Mouse (Mus musculus): ENCODE measurements around the gene Cadm2.

Gene Cadm2

DNA sequence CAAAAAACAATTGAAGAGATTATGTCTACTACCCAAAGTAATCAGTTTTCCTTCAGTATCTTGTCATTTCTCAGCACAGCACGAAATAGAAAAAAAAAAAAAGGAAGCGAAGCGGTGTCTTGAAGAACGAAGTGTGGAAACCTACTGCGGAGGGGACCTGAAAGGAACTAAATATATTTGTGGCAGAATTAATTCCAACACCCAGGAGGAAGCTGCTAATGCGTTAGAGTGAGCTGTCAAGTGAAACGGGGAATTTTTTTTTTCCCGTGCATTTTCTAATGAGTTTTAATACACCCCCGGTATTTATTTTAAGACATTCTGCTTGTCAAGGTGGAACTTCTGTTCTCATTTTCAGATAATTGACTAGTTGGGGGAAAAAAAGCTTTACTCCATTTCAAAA lies 111.6 kb downstream of the Cadm2 start:
- no peak for DNase-seq (ENCODE audit: extremely low spot score, low spot score)

DNA sequence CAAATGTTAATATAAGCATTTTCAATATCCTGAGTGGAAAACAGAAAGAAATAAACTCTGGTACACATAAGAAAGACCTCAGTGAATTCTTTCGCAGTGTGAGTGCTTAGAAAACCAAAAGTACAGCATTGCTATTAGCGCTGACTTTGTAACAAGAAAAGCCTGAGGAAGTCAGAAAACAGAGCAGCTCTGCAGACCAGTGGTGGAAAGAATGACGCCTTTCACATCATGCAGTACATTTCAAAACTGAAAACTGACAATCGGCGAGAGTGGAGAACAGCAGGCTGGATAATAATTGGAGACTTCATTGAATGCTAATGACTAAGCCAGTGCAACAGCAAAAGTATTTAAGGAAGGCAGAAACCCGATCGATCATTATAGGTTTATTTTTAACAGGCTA lies 138.2 kb downstream of the Cadm2 start:
- DNase-seq (ENCODE audit: extremely low spot score, low spot score) = no peak

DNA sequence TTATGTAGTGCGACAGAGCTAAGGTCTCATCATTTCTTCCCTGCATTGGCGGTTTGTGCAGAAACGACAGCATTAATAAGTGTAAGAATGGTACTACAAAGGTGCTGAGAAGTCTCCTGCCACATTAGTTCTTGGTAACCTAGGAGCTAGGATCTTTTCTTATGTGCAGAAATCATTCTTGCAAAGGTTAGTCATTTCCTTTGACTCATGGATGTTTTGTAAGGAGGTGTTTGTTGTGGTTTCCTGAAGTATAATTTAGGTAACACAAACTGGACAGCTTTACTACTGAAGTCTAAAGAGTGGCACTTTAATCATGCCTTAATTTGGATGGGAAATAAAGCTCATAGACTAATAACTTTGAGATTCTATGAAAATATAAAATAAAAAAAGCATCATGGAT lies 153.7 kb downstream of the Cadm2 start:
- DNase-seq (ENCODE audit: extremely low spot score, low spot score) = no peak

- no peak for DNase-seq (ENCODE audit: extremely low spot score, low spot score)
These were observed 184.4 kb downstream of the Cadm2 start for GRCm38 (mm10) chr16:67436301-67436700.

DNA sequence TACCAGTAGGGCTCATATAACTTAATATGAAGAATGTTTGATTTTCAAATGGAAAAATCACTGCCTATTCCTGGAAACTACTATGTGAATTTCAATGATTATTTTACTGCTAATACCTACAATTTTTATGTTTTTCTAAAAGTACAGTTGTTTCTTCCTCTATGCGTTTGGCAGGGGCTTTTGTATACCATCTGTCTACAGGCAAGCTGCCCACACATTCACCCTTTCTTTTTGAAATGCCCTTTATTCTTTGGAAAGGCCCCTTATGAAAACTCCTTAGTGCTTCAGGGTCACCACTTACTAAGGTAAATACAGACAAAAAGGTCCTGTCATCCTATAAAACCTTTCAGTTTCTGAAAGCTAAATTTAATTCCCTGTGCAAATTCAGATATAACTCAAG lies 195.3 kb downstream of the Cadm2 start:
- DNase-seq (ENCODE audit: extremely low spot score, low spot score) = no peak

DNA sequence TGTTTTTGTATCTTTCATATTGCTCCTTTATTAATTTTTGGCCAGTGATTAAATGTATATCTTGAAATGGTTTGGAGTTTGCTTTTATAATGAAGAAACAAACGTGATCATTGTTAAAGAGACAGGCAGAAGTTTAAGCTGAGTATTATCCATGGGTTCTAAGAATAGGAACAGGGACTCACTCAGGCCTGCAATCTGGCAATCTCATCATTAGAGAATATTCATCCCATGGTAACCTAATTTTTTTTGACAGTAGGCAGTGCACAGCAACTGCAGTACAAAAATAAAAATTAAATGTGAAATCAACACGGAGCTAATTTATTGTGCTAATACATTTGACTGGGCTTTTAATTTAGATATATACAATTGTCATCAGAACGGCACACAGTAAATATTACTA lies 209.8 kb downstream of the Cadm2 start:
- DNase-seq (ENCODE audit: extremely low spot score, low spot score) = no peak

DNA sequence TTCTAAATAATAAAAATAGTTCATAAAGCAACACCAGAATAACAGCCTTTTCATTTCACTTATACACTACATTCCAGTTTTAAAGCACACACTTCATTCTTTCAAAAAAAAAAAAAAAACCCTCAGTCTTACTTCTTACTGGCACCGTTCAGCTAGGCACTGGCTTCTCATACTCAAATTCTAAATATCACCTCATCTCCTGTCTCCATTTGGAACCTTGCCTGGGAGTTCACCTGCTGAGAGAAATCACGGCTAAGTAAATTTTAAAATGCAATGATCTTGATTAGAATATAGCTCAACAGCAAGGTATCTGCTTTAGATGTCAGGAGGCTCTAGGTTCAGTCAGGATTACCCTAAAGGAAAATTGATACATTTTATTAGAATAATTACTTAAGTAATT lies 210.2 kb downstream of the Cadm2 start:
- DNase-seq (ENCODE audit: extremely low spot score, low spot score) = no peak

- DNase-seq (ENCODE audit: extremely low spot score, low spot score) = no peak
These were observed 253.0 kb downstream of the Cadm2 start for GRCm38 (mm10) chr16:67367745-67368144.

GRCm38 (mm10) chr16:67348011-67348410 lies 272.7 kb downstream of the Cadm2 start:
- DNase-seq (ENCODE audit: extremely low spot score, low spot score) = no peak

DNA sequence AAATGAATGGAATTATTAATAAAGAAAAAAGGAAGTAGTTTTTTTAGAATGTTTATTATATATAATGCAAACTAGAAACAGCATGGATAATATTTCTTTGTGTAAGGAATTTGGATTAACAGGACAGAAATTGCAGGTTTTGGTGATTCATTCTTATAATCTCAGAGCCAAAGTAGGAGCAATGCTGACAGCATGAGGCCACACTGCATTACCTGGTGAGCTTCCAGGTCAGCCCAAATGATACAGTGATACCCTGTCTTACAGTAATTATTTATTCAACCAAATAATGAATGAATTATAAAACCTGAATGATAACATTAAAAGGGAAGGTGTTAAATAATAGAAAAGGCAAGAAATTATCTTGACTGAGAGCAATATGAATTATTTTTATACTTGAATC lies 273.1 kb downstream of the Cadm2 start:
- no peak for DNase-seq (ENCODE audit: extremely low spot score, low spot score)

DNA sequence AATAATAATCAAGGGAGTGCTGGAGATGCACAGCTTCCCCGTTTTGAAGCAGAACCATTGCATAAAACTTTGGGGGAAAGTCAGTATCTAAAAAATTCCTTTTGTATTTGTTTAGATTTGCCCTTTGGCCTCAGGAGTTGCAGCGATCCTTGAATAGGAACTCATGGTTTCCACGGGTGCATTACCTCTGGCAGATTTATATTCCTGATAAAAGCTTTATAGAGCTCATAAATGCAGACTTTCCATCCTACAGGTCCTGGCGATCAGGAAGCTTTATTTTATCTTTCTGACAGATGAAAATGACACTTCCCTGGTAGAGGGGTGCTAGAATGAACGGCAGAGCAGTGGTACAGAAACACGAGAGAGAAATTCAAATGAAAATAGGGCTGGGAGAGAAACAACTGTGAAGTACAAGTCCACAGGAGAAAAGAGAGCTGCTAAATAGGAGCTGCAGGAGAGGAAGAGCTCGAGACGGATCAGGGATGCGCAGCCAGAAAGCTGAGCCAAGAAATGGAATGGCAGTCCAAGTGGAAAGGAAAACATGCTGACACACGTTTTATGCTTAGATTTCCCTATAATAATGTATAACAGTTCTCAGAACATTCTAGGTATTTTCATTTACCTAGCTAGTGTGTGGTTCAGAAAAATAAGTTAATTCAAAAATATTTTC lies 274.0 kb downstream of the Cadm2 start:
- DNase-seq (ENCODE audit: extremely low spot score, low spot score) = no peak

GRCm38 (mm10) chr16:67344194-67344593 lies 276.5 kb downstream of the Cadm2 start:
- DNase-seq (ENCODE audit: extremely low spot score, low spot score) = peak; percentile 20

GRCm38 (mm10) chr16:67311033-67311432 lies 309.7 kb downstream of the Cadm2 start:
- no peak for DNase-seq (ENCODE audit: extremely low spot score, low spot score)

- no peak for DNase-seq (ENCODE audit: extremely low spot score, low spot score)
These were observed 336.0 kb downstream of the Cadm2 start for GRCm38 (mm10) chr16:67284664-67285063.

DNA sequence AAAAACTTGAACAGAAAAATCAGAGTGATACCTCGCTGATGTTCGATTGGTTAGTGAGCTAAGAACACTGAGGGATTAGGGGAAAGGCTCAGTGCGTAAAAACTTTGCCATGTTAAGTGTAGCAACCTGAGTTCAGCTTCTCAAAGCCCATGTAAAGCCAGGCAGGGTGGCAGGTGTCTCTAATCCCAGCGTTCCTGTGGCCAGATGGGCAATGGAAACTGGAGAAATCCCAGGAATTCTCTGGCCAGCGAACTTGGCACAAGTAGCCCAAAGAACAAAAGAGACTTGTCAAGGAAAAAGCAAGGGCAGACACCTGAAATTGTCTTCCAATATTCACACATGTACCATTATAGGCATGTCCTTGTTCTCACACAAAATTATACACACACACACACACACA lies 377.1 kb downstream of the Cadm2 start:
- DNase-seq (ENCODE audit: extremely low spot score, low spot score) = no peak

DNA sequence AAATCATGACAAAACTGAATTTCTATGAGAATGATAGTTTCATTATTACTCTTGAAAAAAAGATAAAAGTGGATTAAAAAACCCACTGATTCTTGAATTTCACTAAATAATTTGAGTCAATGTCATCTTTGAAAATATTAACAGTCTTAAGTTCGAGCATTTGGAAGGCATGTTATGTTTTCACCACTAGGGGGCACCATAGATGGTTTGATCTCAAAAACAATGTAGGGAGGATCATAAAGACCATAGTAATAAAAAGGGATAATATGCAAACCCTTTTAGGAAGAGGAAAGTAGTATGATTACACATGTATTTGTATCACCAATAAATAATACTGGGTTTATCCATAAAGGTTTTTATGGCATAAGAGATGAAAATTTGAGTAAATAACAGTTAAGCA lies 385.8 kb downstream of the Cadm2 start:
- DNase-seq (ENCODE audit: extremely low spot score, low spot score) = no peak

DNA sequence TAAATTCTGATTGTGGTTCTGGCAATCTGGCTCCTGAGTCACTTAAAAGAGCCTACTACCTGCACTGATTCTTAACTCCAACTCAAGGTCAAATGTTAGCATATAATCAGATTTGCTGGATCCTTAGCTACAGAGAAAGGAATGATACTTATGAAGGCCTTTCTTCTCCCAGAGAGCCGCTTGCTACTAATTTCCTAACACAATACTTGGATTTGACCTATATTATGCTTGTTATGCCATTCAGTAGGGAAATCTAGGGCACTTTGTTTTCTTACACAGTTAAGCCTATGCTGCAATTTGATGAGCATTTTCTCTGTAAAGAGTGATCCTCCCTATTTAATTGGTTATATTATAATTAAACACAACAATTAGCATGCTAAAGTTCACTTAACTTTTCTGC lies 394.0 kb downstream of the Cadm2 start:
- DNase-seq (ENCODE audit: extremely low spot score, low spot score) = no peak

DNA sequence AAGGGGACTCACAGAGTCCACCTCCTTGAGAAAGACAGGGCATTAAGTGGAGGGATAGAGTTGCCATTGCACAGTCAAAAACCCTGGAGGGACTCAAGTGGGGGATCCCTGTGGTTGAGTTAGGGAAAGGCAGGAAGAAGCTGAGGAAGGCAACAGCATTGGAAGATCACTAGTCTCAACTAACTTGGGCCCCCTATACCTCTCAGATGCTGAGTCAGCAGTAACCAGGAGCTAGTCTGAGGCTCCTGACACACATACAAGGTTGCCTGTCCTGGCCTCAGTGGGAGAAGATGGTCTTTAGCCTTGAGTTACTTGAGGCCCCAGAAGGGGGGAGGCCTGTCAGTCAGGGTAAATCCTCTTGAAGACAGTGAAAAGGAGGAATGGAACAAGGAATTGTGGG lies 417.4 kb downstream of the Cadm2 start:
- no peak for DNase-seq (ENCODE audit: extremely low spot score, low spot score)

GRCm38 (mm10) chr16:67192852-67193415 lies 427.8 kb downstream of the Cadm2 start:
- no peak for DNase-seq (ENCODE audit: extremely low spot score, low spot score)

- DNase-seq (ENCODE audit: extremely low spot score, low spot score) = no peak
These were observed 428.3 kb downstream of the Cadm2 start for GRCm38 (mm10) chr16:67192395-67192794.

DNA sequence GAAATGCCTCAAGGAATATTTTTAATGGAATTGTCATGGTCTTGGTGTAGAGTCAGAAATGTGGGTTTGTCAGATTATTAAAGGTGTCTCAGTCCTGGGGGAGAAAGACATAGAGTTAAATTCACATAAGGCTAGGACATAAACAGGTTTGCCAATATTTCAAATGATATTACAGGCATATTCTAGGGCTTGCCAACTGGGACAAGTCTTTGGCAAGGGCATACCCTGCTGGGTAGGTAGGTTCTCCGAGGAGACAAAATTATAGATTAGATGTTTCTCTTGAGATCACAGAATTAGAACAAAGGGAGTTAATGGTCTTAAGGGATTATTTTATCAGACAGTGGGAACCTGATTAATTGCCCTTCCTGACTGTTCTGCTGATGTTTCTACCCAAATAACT lies 434.4 kb downstream of the Cadm2 start:
- DNase-seq (ENCODE audit: extremely low spot score, low spot score) = no peak

DNA sequence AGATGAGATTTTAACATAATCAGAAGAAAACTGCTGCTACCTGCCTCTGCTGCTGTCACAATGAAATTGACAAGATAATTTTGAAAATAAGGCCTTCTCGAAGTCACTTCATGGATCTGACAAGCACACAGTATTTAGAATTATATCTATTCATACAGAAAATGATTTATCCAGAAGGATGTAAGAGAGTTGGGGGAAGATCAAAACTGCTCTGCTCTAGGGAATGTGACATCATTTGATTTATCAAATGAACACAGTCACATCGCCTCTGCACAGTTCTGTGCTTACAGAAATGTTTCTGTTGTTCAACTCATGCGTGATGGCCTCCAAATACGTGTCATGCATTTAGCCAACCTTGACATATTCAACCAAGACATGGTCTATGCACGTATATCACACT lies 437.8 kb downstream of the Cadm2 start:
- no peak for DNase-seq (ENCODE audit: extremely low spot score, low spot score)

DNA sequence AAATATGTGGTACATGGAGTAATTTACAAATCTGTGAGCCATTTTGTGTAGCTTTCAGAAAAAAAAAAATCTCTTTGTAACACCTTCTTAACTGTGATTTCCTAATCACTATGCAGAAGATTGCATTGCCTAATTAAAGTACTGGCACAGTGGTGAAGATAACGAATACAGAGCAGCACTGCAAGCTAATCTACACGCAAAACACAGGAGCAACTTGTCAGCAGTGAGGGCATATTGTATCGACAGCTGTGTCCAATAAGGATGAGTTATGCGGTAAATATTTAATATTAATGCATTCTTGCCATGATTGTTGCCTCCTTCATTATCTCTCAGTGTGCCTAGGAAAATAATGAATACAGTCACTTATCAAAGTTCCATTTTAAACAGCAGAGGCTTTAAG lies 445.3 kb downstream of the Cadm2 start:
- DNase-seq (ENCODE audit: extremely low spot score, low spot score) = no peak
